Mouse (Mus musculus) liver, adult 2 months (tissue): Measurements from ENCODE around the gene Rnpepl1.

Experiments
- CTCF ChIP-seq: fragments of 200-500 bp; IDR thresholded peaks from 2 replicates; pipeline ENCODE4 v1.5.1; 2011; ENCODE audit warnings: low read depth, low read length, control low read depth
- POLR2A ChIP-seq: fragments of 200-500 bp; IDR thresholded peaks from 2 replicates; pipeline ENCODE4 v1.6.1; 2011; ENCODE audit warnings: low read length, control low read depth; ENCODE audit not compliant: insufficient read depth; ENCODE audit errors: extremely low read depth

DNA sequence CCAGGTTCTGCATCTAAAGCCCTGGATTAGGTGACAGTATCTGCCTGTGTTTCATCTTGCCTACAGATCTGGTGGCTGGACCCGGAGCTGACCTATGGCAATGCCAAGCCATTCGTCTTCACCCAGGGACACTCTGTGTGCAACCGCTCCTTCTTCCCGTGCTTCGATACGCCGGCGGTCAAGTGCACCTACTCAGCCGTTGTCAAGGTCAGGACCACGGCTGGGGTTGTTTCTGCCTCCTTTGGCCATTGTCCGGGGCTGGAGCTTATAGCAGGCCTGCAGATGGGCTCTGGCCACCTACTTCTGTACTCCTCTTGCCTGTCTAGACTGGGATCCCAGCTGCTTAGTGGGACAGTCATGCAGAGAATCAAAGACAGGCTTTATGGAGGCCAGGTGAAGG lies 4.4 kb downstream of the Rnpepl1 start:
- no peak for TF ChIP-seq CTCF
- no peak for TF ChIP-seq POLR2A
